Mouse (Mus musculus) forebrain, embryonic 14.5 days (tissue): Measurements from ENCODE around the gene Tm6sf2. TPM values are rescaled to one million over a fixed set of nuclear protein-coding genes. Genes with fewer than 3 reads are reported as not detected.
A peak's percentile ranks its signal among the peaks of the same experiment; 100 is the strongest.

Experiments used
- ATAC-seq: fragments of 200-750 bp; cut with Nextera tagmentation; 2 replicates; pipeline ENCODE4 v1.8.0; 2017; ENCODE audit warnings: mild to moderate bottlenecking, moderate library complexity
- DNase-seq: peaks from one replicate; pipeline ENCODE4 v3.0.0-alpha.2; 2015; ENCODE audit warnings: low spot score
- H3K27ac ChIP-seq: fragments of 300-500 bp; sonication (generic); 2 replicates; pipeline ENCODE4 v1.5.1; 2014; ENCODE audit warnings: low read depth, mild to moderate bottlenecking, control low read depth, low read length, moderate library complexity
- H3K27me3 ChIP-seq: fragments of 300-500 bp; sonication (generic); replicated peaks from 2 replicates; pipeline ENCODE4 v1.6.1; 2014; ENCODE audit warnings: low read length, control low read depth, mixed read lengths; ENCODE audit not compliant: control insufficient read depth, insufficient read depth
- H3K36me3 ChIP-seq: fragments of 300-500 bp; sonication (generic); 2 replicates; pipeline ENCODE4 v1.6.1; 2014; ENCODE audit warnings: low read length, control low read depth; ENCODE audit not compliant: control insufficient read depth, insufficient read depth
- H3K4me1 ChIP-seq: fragments of 300-500 bp; sonication (generic); 2 replicates; pipeline ENCODE4 v1.6.1; 2014; ENCODE audit warnings: antibody characterized with exemption, low read length, control low read depth; ENCODE audit not compliant: control insufficient read depth, insufficient read depth
- H3K4me2 ChIP-seq: fragments of 300-500 bp; sonication (generic); 2 replicates; pipeline ENCODE4 v1.6.1; 2014; ENCODE audit warnings: mild to moderate bottlenecking, control low read depth, low read length
- H3K4me3 ChIP-seq: fragments of 300-500 bp; sonication (generic); 2 replicates; pipeline ENCODE4 v1.5.1; 2014; ENCODE audit warnings: low read depth, low read length, control low read depth
- H3K9ac ChIP-seq: fragments of 300-500 bp; sonication (generic); 2 replicates; pipeline ENCODE4 v1.6.1; 2014; ENCODE audit warnings: mild to moderate bottlenecking, low read length, control low read depth, moderate library complexity
- H3K9me3 ChIP-seq: fragments of 300-500 bp; sonication (generic); replicated peaks from 2 replicates; pipeline ENCODE4 v1.6.1; 2016; ENCODE audit warnings: low read length, control low read depth, mixed read lengths; ENCODE audit not compliant: control insufficient read depth
- WGBS: fragments of 180-500 bp; shearing (Covaris S2); extraction: QIAGEN DNeasy Blood & Tissue Kit; methylation state at CpG from one replicate; pipeline ENCODE4 v1.1.7; 2014; 5-methylcytosine and 5-hydroxymethylcytosine counted together
- polyA plus RNA-seq: library from polyadenylated mRNA; unstranded; fragments of >200 nt; fragmentation: Nextera tagmentation; extraction: Ambion mirVana; gene quantifications from 2 replicates; pipeline ENCODE4 v1.2.1, GENCODE M21; 2014

Gene Tm6sf2
- polyA plus RNA-seq, 1 experiment from 2014 or later, result 0.11 TPM

DNA sequence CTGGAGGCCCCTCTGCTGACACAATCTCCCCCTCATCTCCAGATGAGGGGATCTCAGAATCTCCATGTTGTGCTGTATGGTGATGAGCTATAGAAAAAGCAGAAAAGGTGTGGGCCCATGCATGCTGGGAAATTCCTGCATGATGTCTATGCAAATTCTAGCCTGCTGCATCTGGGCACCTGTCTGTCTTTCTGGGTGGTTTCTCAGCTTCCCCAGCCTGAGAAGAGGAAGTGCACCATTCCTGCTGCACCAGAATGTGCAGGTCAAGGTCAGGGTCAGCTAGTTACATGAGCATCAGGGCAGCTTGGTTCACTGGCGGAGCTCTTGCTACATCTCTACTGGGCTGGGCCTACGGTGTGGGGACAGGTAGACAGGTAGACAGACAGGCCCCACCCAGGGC, 37.7 kb downstream of the Tm6sf2 start:
- H3K4me3 ChIP-seq, result no peak overlapping the region
- no peak overlapping the region for H3K4me2 ChIP-seq
- 0 out of 2 replicates have a peak, but pooled peaks cover 8% of the 10 kb centered on the region for H3K27me3 ChIP-seq
- no peaks in the 10 kb centered on the region for H3K9me3 ChIP-seq
- H3K27ac ChIP-seq, result no peak overlapping the region
- H3K36me3 ChIP-seq, result peaks cover 99% of the 10 kb centered on the region
- H3K4me1 ChIP-seq, result peaks cover 3% of the 10 kb centered on the region; the same call in 1 of the 2 replicates
- DNase-seq (no peak), ATAC-seq (no peak)
- whole genome bisulfite sequencing, result 94% methylated on average over 2 of the region's 2 CpGs
- no peak overlapping the region; the same call in 1 of the 2 replicates for H3K9ac ChIP-seq

DNA sequence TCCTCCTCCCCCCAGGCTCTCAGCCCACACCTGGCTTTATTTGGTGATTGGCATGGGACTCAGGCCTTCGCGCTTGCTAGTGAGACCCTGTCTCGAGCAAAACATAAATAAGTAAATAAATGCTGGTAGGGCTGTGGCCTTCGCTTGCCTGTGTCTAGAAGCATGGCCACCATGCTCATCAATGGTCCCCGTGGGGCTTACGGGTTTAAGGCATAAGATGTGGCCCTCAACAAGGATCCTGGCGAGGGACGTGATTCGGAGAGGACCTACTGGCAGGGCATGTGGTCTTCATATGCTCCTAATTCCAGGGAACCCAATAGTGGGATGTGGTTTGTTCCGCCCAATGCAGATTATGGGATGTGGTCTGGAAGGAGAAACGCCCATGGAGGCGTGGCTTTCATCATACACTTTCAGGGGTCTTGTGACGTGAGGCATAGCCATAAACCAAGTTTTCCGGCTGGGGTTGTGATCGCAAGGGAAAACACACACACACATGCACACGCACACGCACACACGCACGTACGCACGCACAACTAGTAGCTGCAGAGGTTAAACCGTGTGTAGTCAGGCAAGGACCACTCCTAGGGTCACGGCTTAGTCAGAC, 38.6 kb downstream of the Tm6sf2 start:
- Histone ChIP-seq H3K27me3 (0 out of 2 replicates have a peak, but pooled peaks cover 8% of the 10 kb centered on the region), H3K27ac (no peak overlapping the region), H3K4me2 (no peak overlapping the region), H3K36me3 (peaks cover 100% of the 10 kb centered on the region), H3K4me1 (peaks cover 3% of the 10 kb centered on the region; the same call in 1 of the 2 replicates), H3K9me3 (no peaks in the 10 kb centered on the region), H3K4me3 (no peak overlapping the region), H3K9ac (no peak overlapping the region)
- WGBS, result 67% methylated on average over 23 of the region's 23 CpGs
- ATAC-seq (no peak), DNase-seq (no peak)

DNA sequence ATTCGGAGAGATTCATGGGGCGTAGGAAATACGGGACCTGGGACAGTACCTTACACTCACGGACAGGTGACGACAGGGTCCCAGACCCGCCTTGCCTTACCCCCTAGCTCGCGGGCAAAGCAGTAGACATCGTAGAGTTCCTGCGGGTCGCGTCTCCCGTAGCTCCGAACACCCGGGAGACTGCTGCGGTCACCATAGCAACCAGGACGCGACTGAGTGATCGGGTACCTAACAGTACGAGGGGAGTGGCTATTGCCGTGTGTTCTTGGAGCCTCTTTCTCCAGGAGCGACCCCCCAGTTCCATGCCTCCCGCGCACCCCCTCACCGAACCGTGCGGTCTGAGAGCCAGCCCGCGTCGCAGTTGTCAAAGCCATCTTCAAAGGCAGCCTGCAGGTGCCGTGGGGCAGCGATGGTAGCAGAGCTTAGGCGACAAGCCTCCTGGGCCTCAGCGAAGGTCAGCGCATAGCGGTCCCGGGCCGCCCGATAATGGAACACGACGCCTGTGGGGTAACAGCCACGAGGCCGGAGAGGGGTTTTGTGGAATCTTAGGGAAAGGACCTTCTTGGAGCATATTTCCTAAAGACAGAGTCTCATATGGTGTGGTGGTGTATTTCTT, 39.8 kb downstream of the Tm6sf2 start:
- Histone ChIP-seq H3K27ac (no peak overlapping the region), H3K4me2 (no peak overlapping the region), H3K36me3 (peaks cover 93% of the 10 kb centered on the region), H3K27me3 (0 out of 2 replicates have a peak, but pooled peaks cover 8% of the 10 kb centered on the region), H3K9ac (peak overlapping the region; percentile 13; the same call in 1 of the 2 replicates), H3K9me3 (no peaks in the 10 kb centered on the region), H3K4me1 (peaks cover 10% of the 10 kb centered on the region), H3K4me3 (no peak overlapping the region)
- ATAC-seq (peak; percentile 44; the same call in 1 of the 2 replicates), DNase-seq (peak; percentile 53)
- WGBS, result 12% methylated on average over 43 of the region's 43 CpGs

DNA sequence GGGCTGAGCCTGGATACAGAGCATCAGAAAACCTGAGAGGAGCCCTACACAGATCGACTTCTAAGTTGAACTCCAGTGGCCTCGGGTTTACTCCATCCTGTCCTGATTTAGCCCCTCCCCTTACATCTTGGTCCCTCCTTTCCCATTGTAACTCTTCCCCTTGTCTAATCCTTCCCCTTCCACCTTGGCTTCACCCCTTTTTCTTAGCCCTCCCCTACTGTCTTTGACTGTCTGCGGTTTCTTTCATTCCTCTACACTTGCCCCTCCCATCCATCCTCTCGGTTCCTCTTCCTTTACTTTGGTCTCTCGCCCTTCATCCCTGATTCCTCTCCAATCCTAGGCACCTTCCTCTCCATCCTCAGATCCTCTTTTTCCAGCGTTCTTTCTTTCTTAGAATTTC, 41.8 kb downstream of the Tm6sf2 start:
- Histone ChIP-seq H3K36me3 (peaks cover 73% of the 10 kb centered on the region), H3K27ac (no peak overlapping the region), H3K4me2 (no peak overlapping the region), H3K9ac (no peak overlapping the region), H3K4me3 (no peak overlapping the region), H3K27me3 (0 out of 2 replicates have a peak, but pooled peaks cover 8% of the 10 kb centered on the region), H3K4me1 (peaks cover 21% of the 10 kb centered on the region), H3K9me3 (no peaks in the 10 kb centered on the region)
- 24% methylated on average over 6 of the region's 6 CpGs for WGBS
- DNase-seq (no peak), ATAC-seq (no peak)

DNA sequence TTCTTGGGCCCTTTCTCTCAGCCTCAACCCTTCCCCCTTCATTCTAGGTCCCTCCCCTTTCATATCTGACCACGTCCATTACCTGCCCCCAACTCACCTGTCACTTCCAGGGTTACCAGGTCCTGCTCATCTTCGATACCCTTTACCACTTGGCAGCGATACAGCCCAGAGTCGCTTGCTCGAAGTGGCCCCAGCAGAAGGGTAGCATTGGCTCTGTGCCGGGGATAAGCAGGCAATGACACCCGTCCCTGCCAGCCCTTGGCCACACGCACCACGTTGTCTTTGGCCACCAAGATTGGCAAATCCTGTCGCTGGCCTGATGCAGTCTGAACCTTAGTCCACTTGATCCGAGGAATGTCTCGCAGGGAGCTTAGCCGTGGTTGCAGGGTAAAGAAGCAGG, 42.2 kb downstream of the Tm6sf2 start:
- Histone ChIP-seq H3K4me1 (peaks cover 21% of the 10 kb centered on the region), H3K4me2 (no peak overlapping the region), H3K27me3 (0 out of 2 replicates have a peak, but pooled peaks cover 8% of the 10 kb centered on the region), H3K27ac (no peak overlapping the region), H3K9me3 (no peaks in the 10 kb centered on the region), H3K9ac (0 out of 2 replicates have a peak overlapping the region, but pooled peaks have one; percentile 1), H3K4me3 (no peak overlapping the region), H3K36me3 (peaks cover 69% of the 10 kb centered on the region)
- DNase-seq, result no peak
- no peak for ATAC-seq
- 73% methylated on average over 13 of the region's 13 CpGs for WGBS

DNA sequence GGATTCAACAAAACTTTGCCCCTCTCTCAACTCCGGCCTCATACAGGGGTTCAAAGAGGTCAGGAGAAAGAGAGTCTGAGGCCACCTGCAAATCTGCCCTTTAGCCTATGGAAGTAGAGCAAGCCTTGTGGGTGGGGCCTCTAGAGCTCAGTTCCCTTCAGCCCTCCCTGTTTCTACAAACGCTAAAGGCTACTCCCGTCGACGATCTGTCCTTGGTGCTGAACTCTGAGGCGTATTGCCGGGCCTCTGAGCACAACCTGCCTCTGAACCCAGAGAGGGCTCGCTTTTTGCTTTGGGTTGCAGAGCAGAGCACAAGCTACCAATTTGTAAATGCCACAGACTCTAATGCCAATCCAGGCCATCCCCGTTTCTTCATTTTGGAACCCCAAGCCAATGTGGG, 44.9 kb downstream of the Tm6sf2 start:
- peak overlapping the region; percentile 96 for H3K4me2 ChIP-seq
- 10% methylated on average over 9 of the region's 9 CpGs for WGBS

DNA sequence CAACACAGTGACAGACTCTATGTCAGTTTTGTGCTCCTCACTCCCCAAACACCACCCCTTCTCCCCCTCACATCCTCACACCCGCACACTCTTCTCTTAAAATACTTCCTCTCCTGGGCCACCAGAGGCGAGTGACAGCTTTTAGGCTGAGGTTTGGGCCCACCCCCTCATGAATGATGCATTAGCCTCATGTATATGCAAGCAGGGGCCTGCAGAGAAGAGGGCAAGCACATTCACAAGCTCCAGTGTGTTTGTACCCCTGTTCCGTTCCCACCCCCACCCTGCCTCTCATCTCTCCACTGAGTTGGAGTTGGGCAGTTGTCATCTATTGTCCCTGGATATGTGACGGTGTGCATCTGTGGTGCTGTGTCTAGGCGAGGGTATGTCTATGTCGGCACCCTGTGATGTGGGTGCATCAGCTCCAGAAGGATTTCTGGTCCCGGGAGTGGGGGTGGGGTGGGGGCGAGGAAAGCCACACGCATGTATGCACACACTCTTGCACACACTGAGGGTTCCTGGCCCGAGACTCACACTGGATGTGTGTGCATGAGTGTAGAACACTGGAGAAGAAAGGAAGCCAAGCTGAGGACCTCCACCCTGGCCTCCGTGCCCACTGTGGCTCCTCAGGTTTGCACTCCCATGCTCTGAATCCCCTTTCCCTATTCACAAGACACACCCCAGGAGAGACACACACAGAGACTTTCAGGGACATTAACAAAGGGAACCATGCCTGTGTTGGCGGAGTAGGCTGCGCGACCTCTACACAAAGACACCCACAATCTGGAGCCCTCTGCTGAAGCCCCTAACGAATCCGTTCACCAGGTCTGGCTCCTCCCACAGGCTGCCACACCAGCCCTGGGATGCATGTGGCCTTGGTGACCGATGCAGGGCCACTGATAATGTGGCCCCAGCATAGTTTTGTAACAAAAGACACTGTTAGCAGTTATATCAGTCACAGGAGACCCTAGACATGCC, 46.3 kb downstream of the Tm6sf2 start:
- Histone ChIP-seq H3K4me2 (peak overlapping the region; percentile 96), H3K27ac (peak overlapping the region; percentile 96), H3K9me3 (no peaks in the 10 kb centered on the region), H3K36me3 (peaks cover 28% of the 10 kb centered on the region), H3K27me3 (0 out of 2 replicates have a peak, but pooled peaks cover 3% of the 10 kb centered on the region), H3K4me3 (peak overlapping the region; percentile 72), H3K9ac (peak overlapping the region; percentile 83), H3K4me1 (peaks cover 18% of the 10 kb centered on the region)
- DNase-seq (peak; percentile 95), ATAC-seq (peak; percentile 91)
- 1% methylated on average over 17 of the region's 17 CpGs for WGBS

More for the DNA sequence above, 44.9 kb downstream of the Tm6sf2 start:
- peak overlapping the region; percentile 72; the same call in 1 of the 2 replicates for H3K4me3 ChIP-seq
- H3K36me3 ChIP-seq, result peaks cover 42% of the 10 kb centered on the region
- H3K9ac ChIP-seq, result peak overlapping the region; percentile 83
- DNase-seq (no peak), ATAC-seq (no peak)
- H3K27me3 ChIP-seq, result 0 out of 2 replicates have a peak, but pooled peaks cover 5% of the 10 kb centered on the region
- no peak overlapping the region for H3K27ac ChIP-seq
- no peaks in the 10 kb centered on the region for H3K9me3 ChIP-seq
- peaks cover 19% of the 10 kb centered on the region for H3K4me1 ChIP-seq

DNA sequence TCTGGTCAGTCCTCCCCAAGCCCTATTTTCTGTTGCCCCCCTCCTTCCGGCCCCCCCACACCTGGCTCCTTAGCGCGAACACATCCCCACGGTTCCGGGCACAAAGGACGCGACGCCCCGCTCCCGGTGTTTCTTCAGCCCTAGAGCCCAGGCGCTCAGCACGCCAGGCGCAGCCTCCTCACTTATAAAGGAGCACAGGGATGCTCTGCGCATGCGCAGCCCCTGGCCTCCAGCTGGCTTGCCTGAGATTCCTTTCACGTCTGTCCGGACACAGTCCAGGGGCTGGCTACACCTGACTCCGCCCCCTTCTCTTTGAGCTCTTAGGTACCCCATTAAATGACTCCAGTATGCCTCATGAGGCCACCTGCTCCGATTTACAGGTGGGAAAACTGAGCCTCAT, 47.9 kb downstream of the Tm6sf2 start, which contains the start of gene Ncan:
TSS of gene Ncan (minus strand) at position 207 of the 400 bp plus-strand sequence.
- Histone ChIP-seq H3K27ac (peak within 1 kb of the TSS; percentile 96), H3K9me3 (no peaks in the 10 kb centered on the region), H3K4me3 (peak within 1 kb of the TSS; percentile 72), H3K36me3 (peaks cover 11% of the 10 kb centered on the region; the same call in 1 of the 2 replicates), H3K4me2 (peak within 1 kb of the TSS; percentile 96), H3K9ac (peak within 1 kb of the TSS; percentile 83), H3K27me3 (no peaks in the 10 kb centered on the region), H3K4me1 (peaks cover 18% of the 10 kb centered on the region)
- under 1% methylated on average over 19 of the region's 19 CpGs for WGBS
- DNase-seq, result peak; percentile 96
- peak; percentile 69 for ATAC-seq
